Mouse (Mus musculus): ENCODE measurements at regions not wholly inside any gene's neighbourhood (a gene's known extent, or its start where the extent isn't known, plus 50 kb on each side); places are given as distances from the start of the nearest gene placed in this dataset.
A peak's percentile ranks its signal among the peaks of the same experiment; 100 is the strongest.

- ATAC-seq (ENCODE audit: poor library complexity, severe bottlenecking) = no peak
Measured at GRCm38 (mm10) chr13:37685617-37686016, 92.6 kb upstream of the Rreb1 start.

- no peak for ATAC-seq (ENCODE audit: poor library complexity, severe bottlenecking)
Measured at GRCm38 (mm10) chr13:37686109-37686508, 92.1 kb upstream of the Rreb1 start.

GRCm38 (mm10) chr13:37689127-37689777 lies 88.9 kb upstream of the Rreb1 start:
- peak; percentile 82 for ATAC-seq (ENCODE audit: poor library complexity, severe bottlenecking)

DNA sequence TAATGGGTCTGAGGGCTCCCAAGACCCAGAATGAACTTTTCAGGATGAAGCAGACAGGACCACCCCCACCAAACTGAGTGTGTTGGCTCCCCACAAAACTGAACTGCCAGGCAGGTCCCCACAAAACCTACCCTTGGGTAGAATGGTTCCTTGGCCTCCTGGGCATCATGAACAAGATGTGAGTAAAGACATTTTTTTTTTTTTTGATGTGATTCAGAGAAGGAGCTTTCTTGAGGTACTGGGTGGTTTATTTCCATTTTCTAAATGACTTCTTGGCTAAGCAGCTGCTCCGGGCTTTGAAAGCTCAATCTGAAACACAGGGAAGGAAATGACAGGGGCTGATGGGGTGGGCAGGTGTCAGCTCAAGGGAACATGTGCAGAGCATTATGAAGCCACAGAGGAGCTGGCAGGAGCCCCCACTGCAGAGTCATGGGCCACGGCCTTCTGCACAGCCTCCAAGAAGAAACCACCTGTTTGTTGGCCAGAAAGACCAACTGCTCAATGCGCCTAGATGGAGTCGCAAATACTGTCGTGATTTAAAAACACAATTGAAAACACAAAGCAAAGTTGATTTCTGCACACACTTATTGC lies 86.2 kb upstream of the Rreb1 start:
- no peak for ATAC-seq (ENCODE audit: poor library complexity, severe bottlenecking)

- no peak for ATAC-seq (ENCODE audit: poor library complexity, severe bottlenecking)
Measured at GRCm38 (mm10) chr13:37693617-37694016, 84.6 kb upstream of the Rreb1 start.

GRCm38 (mm10) chr13:37704475-37704874 lies 73.7 kb upstream of the Rreb1 start:
- no peak for ATAC-seq (ENCODE audit: poor library complexity, severe bottlenecking)

GRCm38 (mm10) chr13:37705482-37705881 lies 72.7 kb upstream of the Rreb1 start:
- no peak for ATAC-seq (ENCODE audit: poor library complexity, severe bottlenecking)

DNA sequence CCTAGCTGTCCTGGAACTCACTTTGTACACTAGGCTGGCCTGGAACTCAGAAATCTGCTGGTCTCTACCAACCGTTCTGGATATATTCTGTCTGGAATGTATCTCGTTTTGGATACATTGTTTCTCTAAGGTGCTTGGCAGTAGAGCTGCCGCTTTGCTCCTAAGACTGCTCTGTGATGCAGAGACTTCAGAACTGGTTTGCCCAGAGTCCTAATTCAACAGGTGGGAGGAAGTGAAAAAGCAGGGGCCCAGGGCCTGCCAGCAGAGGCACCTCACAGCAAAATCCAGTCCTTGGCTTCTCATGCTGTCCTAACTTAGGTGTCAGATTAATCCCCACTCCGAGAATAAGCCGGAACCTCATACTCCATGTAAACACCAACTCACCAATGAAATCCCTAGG lies 67.3 kb upstream of the Rreb1 start:
- ATAC-seq (ENCODE audit: poor library complexity, severe bottlenecking) = no peak

GRCm38 (mm10) chr13:37712908-37713496 lies 65.2 kb upstream of the Rreb1 start:
- ATAC-seq (ENCODE audit: poor library complexity, severe bottlenecking) = no peak

- ATAC-seq (ENCODE audit: poor library complexity, severe bottlenecking) = no peak
Measured at GRCm38 (mm10) chr13:37715058-37715712, 63.0 kb upstream of the Rreb1 start.

- no peak for ATAC-seq (ENCODE audit: poor library complexity, severe bottlenecking)
Measured at GRCm38 (mm10) chr13:37715770-37716693, 62.2 kb upstream of the Rreb1 start.

- 0 out of 2 replicates have a peak, but pooled peaks have one; percentile 31 for ATAC-seq (ENCODE audit: poor library complexity, severe bottlenecking)
Measured at GRCm38 (mm10) chr13:37717793-37718192, 60.4 kb upstream of the Rreb1 start.

DNA sequence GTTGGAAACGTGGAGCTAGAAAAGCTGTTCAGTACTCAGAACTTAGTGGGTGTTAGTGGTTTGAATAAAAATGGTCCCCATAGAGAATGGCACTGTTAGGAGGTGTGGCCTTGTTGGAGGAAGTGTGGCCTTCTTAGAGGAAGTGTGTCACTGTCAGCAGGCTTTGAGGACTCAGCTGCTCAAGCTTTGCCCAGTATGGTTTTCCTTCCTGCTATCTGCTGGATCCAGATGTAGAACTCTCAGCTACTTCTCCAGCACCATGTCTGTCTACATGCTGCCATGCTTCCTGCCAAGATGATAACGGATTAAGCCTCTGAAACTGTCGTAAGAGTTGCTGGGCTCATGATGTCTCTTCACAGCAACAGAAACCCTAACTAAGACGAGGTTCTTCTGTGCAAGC lies 59.8 kb upstream of the Rreb1 start:
- ATAC-seq (ENCODE audit: poor library complexity, severe bottlenecking) = peak; percentile 65

Data from megakaryocyte, adult 5-6 weeks (primary cell).